Mouse (Mus musculus) liver, embryonic 13.5 days (tissue): ENCODE measurements around the gene Enthd1. TPM values are rescaled to one million over a fixed set of nuclear protein-coding genes. Genes with fewer than 3 reads are reported as not detected.

ENCODE experiments used
- ATAC-seq: fragments of 200-750 bp; cut with Nextera tagmentation; 2 replicates; pipeline ENCODE4 v1.8.0; 2017; ENCODE audit warnings: low read depth, mild to moderate bottlenecking, moderate number of reproducible peaks, moderate library complexity
- DNase-seq: peaks from one replicate; pipeline ENCODE4 v3.0.0; 2022
- H3K27ac ChIP-seq: fragments of 300-500 bp; sonication (generic); 2 replicates; pipeline ENCODE4 v1.5.1; 2015; ENCODE audit warnings: moderate library complexity, mild to moderate bottlenecking, inconsistent platforms
- H3K27me3 ChIP-seq: fragments of 300-500 bp; sonication (generic); 2 replicates; pipeline ENCODE4 v1.6.1; 2015; ENCODE audit warnings: mild to moderate bottlenecking, inconsistent platforms
- H3K36me3 ChIP-seq: fragments of 300-500 bp; sonication (generic); 2 replicates; pipeline ENCODE4 v1.6.1; 2015; ENCODE audit warnings: mild to moderate bottlenecking, inconsistent platforms
- H3K4me1 ChIP-seq: fragments of 300-500 bp; sonication (generic); replicated peaks from 2 replicates; pipeline ENCODE4 v1.6.1; 2015; ENCODE audit warnings: inconsistent platforms
- H3K4me2 ChIP-seq: fragments of 300-500 bp; sonication (generic); 2 replicates; pipeline ENCODE4 v1.6.1; 2015; ENCODE audit warnings: inconsistent platforms, mild to moderate bottlenecking, moderate library complexity
- H3K4me3 ChIP-seq: fragments of 300-500 bp; sonication (generic); replicated peaks from 2 replicates; pipeline ENCODE4 v1.5.1; 2015; ENCODE audit warnings: mild to moderate bottlenecking, inconsistent platforms
- H3K9ac ChIP-seq: fragments of 300-500 bp; sonication (generic); 2 replicates; pipeline ENCODE4 v1.6.1; 2015; ENCODE audit warnings: mild to moderate bottlenecking, inconsistent platforms
- H3K9me3 ChIP-seq: fragments of 300-500 bp; sonication (generic); replicated peaks from 2 replicates; pipeline ENCODE4 v1.6.1; 2016; ENCODE audit warnings: inconsistent platforms
- WGBS: fragments of 180-500 bp; shearing (Covaris S2); methylation state at CpG from one replicate; pipeline ENCODE4 v1.1.7; 2015; ENCODE audit not compliant: insufficient replicate concordance; 5-methylcytosine and 5-hydroxymethylcytosine counted together
- polyA plus RNA-seq: library from polyadenylated mRNA; unstranded; fragments of >200 nt; fragmentation: Nextera tagmentation; extraction: Ambion mirVana; gene quantifications from 2 replicates; pipeline ENCODE4 v1.2.1, GENCODE M21; 2015

Gene Enthd1
- polyA plus RNA-seq, 1 experiment from 2014 or later: not detected

- no peak for DNase-seq
- ATAC-seq: no peak
- 32% methylated on average over 14 of the region's 14 CpGs for WGBS
Observed at GRCm38 (mm10) chr15:80559978-80560377, 5.0 kb downstream of the Enthd1 start.

GRCm38 (mm10) chr15:80559534-80559933 lies 5.4 kb downstream of the Enthd1 start:
- no peaks in the 10 kb centered on the region for H3K9me3 ChIP-seq
- H3K4me1 ChIP-seq: peaks cover 6% of the 10 kb centered on the region; the same call in 1 of the 2 replicates
- no peaks in the 10 kb centered on the region for H3K36me3 ChIP-seq
- no peak overlapping the region for H3K27ac ChIP-seq
- 43% methylated on average over 12 of the region's 12 CpGs for WGBS
- no peak overlapping the region for H3K4me3 ChIP-seq
- ATAC-seq (no peak), DNase-seq (no peak)
- H3K27me3 ChIP-seq: peaks cover 32% of the 10 kb centered on the region
- no peak overlapping the region for H3K9ac ChIP-seq
- no peak overlapping the region for H3K4me2 ChIP-seq

More at GRCm38 (mm10) chr15:80559978-80560377, 5.0 kb downstream of the Enthd1 start:
- H3K9me3 ChIP-seq: no peaks in the 10 kb centered on the region
- H3K4me1 ChIP-seq: peaks cover 6% of the 10 kb centered on the region; the same call in 1 of the 2 replicates
- no peak overlapping the region for H3K4me3 ChIP-seq
- peaks cover 32% of the 10 kb centered on the region for H3K27me3 ChIP-seq
- H3K9ac ChIP-seq: no peak overlapping the region
- H3K36me3 ChIP-seq: no peaks in the 10 kb centered on the region
- no peak overlapping the region for H3K27ac ChIP-seq
- no peak overlapping the region for H3K4me2 ChIP-seq

- Histone ChIP-seq H3K4me1 (peaks cover 6% of the 10 kb centered on the region; the same call in 1 of the 2 replicates), H3K9ac (no peak overlapping the region), H3K36me3 (no peaks in the 10 kb centered on the region), H3K27ac (no peak overlapping the region), H3K9me3 (no peaks in the 10 kb centered on the region), H3K27me3 (peaks cover 29% of the 10 kb centered on the region), H3K4me3 (no peak overlapping the region), H3K4me2 (no peak overlapping the region)
- WGBS: 54% methylated on average over 4 of the region's 4 CpGs
- ATAC-seq (no peak), DNase-seq (no peak)
Observed at GRCm38 (mm10) chr15:80557745-80558144, 7.2 kb downstream of the Enthd1 start.

- DNase-seq: no peak
- peaks cover 25% of the 10 kb centered on the region for H3K27me3 ChIP-seq
Observed at GRCm38 (mm10) chr15:80556021-80556420, 8.9 kb downstream of the Enthd1 start.

GRCm38 (mm10) chr15:80554860-80555822 lies 9.8 kb downstream of the Enthd1 start:
- H3K9me3 ChIP-seq: no peaks in the 10 kb centered on the region
- H3K4me2 ChIP-seq: no peak overlapping the region
- H3K9ac ChIP-seq: no peak overlapping the region
- peaks cover 6% of the 10 kb centered on the region; the same call in 1 of the 2 replicates for H3K4me1 ChIP-seq
- DNase-seq: no peak
- no peak for ATAC-seq
- no peaks in the 10 kb centered on the region for H3K36me3 ChIP-seq
- H3K27me3 ChIP-seq: peaks cover 21% of the 10 kb centered on the region
- 60% methylated on average over 6 of the region's 6 CpGs for WGBS
- H3K27ac ChIP-seq: no peak overlapping the region
- no peak overlapping the region for H3K4me3 ChIP-seq

More at GRCm38 (mm10) chr15:80556021-80556420, 8.9 kb downstream of the Enthd1 start:
- WGBS: 51% methylated on average over 2 of the region's 2 CpGs
- Histone ChIP-seq H3K4me1 (peaks cover 6% of the 10 kb centered on the region; the same call in 1 of the 2 replicates), H3K4me3 (no peak overlapping the region), H3K9ac (no peak overlapping the region), H3K27ac (no peak overlapping the region), H3K36me3 (no peaks in the 10 kb centered on the region), H3K9me3 (no peaks in the 10 kb centered on the region), H3K4me2 (no peak overlapping the region)
- no peak for ATAC-seq

- peaks cover 10% of the 10 kb centered on the region; the same call in 1 of the 2 replicates for H3K27me3 ChIP-seq
- peaks cover 19% of the 10 kb centered on the region for H3K4me1 ChIP-seq
- no peak overlapping the region for H3K27ac ChIP-seq
- DNase-seq (no peak), ATAC-seq (no peak)
- no peak overlapping the region for H3K4me3 ChIP-seq
- H3K36me3 ChIP-seq: no peaks in the 10 kb centered on the region
- no peak overlapping the region for H3K9ac ChIP-seq
- H3K9me3 ChIP-seq: no peaks in the 10 kb centered on the region
- WGBS: 53% methylated on average over 6 of the region's 6 CpGs
- no peak overlapping the region for H3K4me2 ChIP-seq
Observed at GRCm38 (mm10) chr15:80545430-80545829, 19.5 kb downstream of the Enthd1 start.

GRCm38 (mm10) chr15:80544115-80544514 lies 20.8 kb downstream of the Enthd1 start:
- Histone ChIP-seq H3K36me3 (no peaks in the 10 kb centered on the region), H3K9ac (no peak overlapping the region), H3K27ac (0 out of 2 replicates have a peak overlapping the region, but pooled peaks have one; percentile 7)

GRCm38 (mm10) chr15:80538671-80539340 lies 26.1 kb downstream of the Enthd1 start:
- Histone ChIP-seq H3K9me3 (no peaks in the 10 kb centered on the region), H3K36me3 (no peaks in the 10 kb centered on the region), H3K9ac (no peak overlapping the region), H3K4me2 (no peak overlapping the region), H3K27ac (no peak overlapping the region), H3K27me3 (no peaks in the 10 kb centered on the region), H3K4me1 (peaks cover 26% of the 10 kb centered on the region), H3K4me3 (no peak overlapping the region)
- WGBS: 77% methylated on average over 7 of the region's 7 CpGs
- no peak for ATAC-seq
- DNase-seq: no peak

More at GRCm38 (mm10) chr15:80544115-80544514, 20.8 kb downstream of the Enthd1 start:
- H3K27me3 ChIP-seq: peaks cover 6% of the 10 kb centered on the region; the same call in 1 of the 2 replicates
- no peak for DNase-seq
- peaks cover 24% of the 10 kb centered on the region for H3K4me1 ChIP-seq
- 22% methylated on average over 3 of the region's 3 CpGs for WGBS
- no peaks in the 10 kb centered on the region for H3K9me3 ChIP-seq
- peak; percentile 60; the same call in 1 of the 2 replicates for ATAC-seq
- H3K4me3 ChIP-seq: no peak overlapping the region
- H3K4me2 ChIP-seq: no peak overlapping the region

- DNase-seq: no peak
- no peak overlapping the region for H3K27ac ChIP-seq
- no peak overlapping the region for H3K4me2 ChIP-seq
- peaks cover 33% of the 10 kb centered on the region for H3K4me1 ChIP-seq
- 58% methylated on average over 2 of the region's 2 CpGs for WGBS
- ATAC-seq: no peak
- H3K9me3 ChIP-seq: no peaks in the 10 kb centered on the region
- no peak overlapping the region for H3K4me3 ChIP-seq
- H3K9ac ChIP-seq: no peak overlapping the region
- no peaks in the 10 kb centered on the region for H3K27me3 ChIP-seq
- no peaks in the 10 kb centered on the region for H3K36me3 ChIP-seq
Observed at GRCm38 (mm10) chr15:80538075-80538474, 26.9 kb downstream of the Enthd1 start.

- H3K36me3 ChIP-seq: no peaks in the 10 kb centered on the region
- H3K4me3 ChIP-seq: no peak overlapping the region
- no peak overlapping the region for H3K27ac ChIP-seq
- no peaks in the 10 kb centered on the region for H3K27me3 ChIP-seq
- H3K9ac ChIP-seq: no peak overlapping the region
- 74% methylated on average over 2 of the region's 2 CpGs for WGBS
- ATAC-seq (no peak), DNase-seq (no peak)
- H3K4me1 ChIP-seq: peaks cover 48% of the 10 kb centered on the region
- no peak overlapping the region for H3K4me2 ChIP-seq
- H3K9me3 ChIP-seq: no peaks in the 10 kb centered on the region
Observed at GRCm38 (mm10) chr15:80536051-80536450, 28.9 kb downstream of the Enthd1 start.

GRCm38 (mm10) chr15:80533274-80533673 lies 31.7 kb downstream of the Enthd1 start:
- Histone ChIP-seq H3K4me2 (no peak overlapping the region), H3K27ac (peak overlapping the region; percentile 96), H3K9ac (peak overlapping the region; percentile 64; the same call in 1 of the 2 replicates), H3K4me3 (no peak overlapping the region), H3K36me3 (no peaks in the 10 kb centered on the region), H3K9me3 (no peaks in the 10 kb centered on the region), H3K4me1 (peaks cover 51% of the 10 kb centered on the region), H3K27me3 (no peaks in the 10 kb centered on the region)
- ATAC-seq (no peak), DNase-seq (no peak)
- 63% methylated on average over 6 of the region's 6 CpGs for WGBS
